Mouse (Mus musculus): Measurements from ENCODE around the gene Gm45716. TPM values are rescaled to one million over a fixed set of nuclear protein-coding genes. Genes with fewer than 3 reads are reported as not detected.
A peak's percentile ranks its signal among the peaks of the same experiment; 100 is the strongest.
"Not testable (repeated sequence)": the region's sequence is repeated elsewhere in the genome, so short reads cannot be mapped to it uniquely, and the experiment has no call there.

Gene Gm45716
- total RNA-seq, 2 experiments from 2014 or later = 26.6 to 30.4 TPM

DNA sequence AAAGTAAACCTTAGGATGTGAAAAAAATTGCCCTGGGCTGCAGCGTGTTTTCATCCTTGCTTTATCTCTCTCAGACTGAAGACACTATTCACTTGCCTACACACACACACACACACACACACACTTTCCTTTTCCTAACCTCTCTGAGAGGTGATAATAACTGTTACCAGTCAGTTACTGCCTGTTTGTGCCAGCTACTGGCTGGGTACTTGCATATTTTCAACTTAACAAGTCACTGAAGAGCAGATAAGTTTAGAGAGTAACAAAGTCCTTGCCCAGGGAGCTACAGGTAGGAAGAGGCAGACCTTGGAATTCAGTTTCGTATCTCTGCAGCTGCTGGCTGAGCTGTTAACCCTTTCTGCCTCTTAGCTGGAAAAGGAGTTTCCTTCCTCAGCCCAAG is 64.4 kb downstream of the Gm45716 start:
- DNase-seq = peak; percentile 11

DNA sequence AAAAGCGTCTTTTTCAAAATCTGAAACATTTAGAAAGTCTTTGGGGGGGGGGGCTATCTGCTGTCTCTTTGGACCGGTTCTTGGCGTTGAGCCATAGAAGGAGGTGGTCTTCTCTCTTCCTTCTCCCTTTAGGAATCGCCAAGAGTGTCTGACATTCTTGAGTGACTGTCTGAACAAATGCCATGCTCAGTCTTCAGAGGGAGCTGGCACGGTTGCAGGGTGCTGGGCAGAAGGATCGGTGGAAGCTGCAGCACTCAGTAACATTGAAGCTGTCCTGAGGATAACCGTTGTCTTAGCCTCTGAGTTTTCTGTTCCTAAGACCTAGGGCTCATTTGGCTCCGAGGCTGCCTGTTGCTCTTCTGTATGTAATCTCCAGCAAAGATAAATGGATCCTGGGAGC is 64.9 kb downstream of the Gm45716 start:
- DNase-seq = peak; percentile 14

DNA sequence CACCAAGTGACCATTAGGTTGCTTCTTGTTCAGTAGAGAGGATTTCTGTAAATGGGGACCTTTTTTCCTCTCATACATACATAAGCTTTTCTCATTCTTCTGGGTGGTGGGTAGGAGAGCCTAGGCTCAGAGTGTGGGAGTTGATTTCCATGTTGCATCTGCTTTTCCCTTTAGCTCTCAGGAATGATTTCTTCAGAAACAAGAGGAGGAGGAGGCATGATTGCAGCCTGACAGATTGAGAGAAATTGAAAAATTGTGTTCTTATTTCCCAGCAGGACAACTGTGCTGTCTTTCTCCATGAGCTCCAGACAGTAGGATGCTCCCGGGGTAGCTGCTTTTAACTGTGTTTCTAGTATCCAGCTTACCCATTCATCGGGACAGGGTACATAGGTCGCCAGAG is 67.1 kb downstream of the Gm45716 start:
- no peak for DNase-seq

DNA sequence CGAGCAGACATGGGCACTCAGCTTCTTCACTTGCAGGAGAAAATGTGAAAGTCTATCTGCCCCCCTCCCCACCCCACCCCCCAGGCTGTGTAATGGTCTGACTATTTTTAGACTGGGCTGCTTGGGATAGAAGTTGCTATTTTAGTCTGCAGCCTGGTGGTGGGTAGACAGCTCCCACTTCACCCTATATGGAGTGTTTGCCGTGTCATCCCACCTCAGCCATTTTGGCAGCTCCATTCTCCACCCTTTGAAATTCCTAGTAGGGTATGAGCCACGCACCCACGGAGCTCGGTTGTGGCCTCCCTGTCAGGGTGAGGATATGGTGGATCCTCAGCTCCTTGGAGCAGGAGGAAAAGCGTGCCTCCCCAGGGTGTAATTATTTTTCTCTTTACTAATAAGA is 68.2 kb downstream of the Gm45716 start:
- DNase-seq = peak; percentile 66

DNA sequence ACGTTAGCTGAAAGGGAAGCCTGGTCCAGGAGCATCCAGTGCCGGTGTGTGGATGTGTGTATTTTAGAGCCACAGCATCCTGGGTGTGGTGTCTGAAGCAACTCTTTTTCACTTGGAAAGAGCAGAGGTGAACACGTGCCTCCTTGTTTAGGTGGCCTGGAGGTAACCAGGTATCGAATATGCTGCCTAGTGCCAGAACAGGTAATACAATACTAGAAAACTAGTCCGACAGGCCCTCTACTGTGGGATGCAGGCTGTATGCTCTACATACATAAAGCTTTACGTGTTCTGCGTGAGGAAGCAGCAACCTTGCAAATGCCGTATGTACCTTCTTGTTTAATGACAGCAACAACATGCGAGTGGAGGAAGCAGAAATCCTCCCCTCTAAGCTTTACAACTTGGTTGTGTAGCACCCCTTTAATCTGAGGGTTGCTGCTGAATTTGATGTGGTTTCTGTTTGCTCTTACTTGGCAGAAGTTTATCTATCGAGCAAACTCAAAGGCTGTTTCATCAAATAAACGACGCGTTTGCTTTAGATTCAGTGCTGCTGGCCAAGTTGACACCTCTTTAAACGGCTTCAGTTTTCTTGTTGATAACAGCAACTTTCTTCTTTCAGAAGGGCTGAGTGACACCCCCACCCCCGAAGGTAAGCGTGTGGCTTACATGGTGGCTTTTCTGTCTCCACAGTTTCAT is 69.5 kb downstream of the Gm45716 start:
- no peak for DNase-seq

DNA sequence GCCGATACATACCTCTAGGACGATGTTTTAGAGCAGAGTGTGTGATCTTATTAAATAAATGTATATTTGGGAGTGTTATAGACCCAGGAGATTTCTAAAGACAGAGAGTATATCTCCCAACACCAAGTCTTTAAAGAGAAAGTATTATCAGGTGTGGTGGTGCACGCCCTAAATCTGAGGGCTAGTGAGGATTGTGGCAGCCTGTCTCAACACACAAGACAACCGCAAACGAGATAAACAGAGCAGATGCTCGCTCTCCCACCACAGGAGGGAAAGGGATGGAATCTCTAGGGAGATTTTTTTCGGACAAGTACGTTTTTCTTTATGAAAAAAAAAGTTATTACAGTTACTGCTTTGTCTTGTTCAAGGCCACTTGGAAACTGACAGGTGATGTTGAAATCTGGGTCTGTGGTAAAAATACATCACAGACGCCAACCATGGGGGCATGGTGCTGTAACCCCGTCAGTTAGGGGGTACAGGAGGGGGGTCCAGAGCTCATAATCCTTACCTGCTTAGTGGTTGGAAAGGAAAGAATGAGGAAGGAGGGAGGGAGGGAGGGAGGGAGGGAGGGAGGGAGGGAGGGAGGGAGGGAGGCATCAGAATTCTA is 70.9 kb downstream of the Gm45716 start:
- no peak for DNase-seq

DNA sequence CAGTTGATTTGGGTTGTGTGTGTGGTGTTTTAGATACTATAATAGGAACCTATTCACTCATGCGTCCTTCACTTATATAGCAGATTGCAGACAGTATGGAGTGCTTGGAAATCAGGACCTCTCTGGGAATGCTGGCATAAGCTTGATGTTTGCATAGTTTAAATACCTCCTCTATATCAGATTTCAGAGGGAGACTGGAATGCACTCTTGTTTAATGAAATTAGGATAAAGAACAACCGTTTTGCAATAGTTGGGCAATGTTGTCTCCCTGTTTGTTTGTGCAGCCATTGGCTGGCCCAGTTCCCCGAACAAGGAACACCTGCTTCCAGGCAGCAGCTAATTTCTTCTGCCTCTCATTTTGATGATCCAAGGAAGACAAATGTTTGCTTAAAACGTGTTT is 71.6 kb downstream of the Gm45716 start:
- DNase-seq = no peak

DNA sequence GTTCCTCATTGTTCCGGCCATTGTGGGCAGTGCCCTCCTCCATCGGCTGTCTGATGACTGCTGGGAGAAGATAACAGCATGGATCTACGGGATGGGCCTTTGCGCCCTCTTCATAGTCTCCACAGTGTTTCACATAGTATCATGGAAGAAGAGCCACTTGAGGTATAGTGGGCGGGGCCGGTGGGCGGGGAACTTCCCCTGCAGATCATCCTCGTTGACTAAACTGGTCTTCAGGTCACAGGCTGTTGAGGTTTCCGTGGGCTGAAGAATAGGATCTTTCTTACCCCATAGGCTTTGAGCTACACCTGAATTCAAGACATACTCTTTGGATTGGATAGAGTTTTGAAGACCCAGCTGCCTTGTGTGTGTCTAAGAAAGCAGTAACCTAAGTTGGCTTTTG is 72.3 kb downstream of the Gm45716 start:
- no peak for DNase-seq

DNA sequence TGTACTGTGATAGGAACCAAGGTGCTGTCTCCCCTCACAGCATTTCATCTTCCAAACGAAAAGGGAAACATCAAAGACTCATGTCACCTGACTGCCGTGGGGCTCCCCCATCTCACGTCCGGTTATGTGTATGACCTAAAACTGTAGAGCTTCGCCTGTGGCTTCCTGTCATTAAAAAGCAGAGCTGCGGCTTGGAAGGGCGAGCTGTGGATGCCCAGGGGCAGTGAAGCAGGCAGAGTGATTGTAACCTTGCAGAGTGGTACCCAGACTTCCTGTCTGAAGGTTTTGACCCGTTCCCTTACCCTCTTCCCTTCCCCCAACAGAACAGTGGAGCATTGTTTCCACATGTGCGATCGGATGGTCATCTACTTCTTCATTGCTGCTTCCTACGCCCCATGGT is 76.7 kb downstream of the Gm45716 start:
- no peak for DNase-seq

DNA sequence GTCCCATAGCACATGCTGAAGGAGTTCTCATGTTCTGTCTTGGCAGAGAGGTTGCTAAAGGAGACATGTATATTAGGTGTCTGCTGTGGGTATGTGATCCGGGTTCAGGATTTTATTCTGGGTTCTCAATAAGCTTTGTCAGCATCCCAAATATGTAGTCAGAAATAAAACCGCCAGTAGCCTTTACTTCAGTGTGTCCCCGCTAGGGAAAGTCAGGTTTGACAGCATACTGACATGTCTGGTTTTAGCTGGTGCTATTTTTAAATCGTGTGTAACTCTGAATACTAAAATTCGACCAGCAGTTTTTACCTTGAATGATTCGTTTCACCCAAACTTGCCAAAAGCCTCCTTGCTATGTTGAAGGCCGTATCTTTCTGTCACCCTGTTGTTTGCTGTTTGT is 78.1 kb downstream of the Gm45716 start:
- DNase-seq = no peak

DNA sequence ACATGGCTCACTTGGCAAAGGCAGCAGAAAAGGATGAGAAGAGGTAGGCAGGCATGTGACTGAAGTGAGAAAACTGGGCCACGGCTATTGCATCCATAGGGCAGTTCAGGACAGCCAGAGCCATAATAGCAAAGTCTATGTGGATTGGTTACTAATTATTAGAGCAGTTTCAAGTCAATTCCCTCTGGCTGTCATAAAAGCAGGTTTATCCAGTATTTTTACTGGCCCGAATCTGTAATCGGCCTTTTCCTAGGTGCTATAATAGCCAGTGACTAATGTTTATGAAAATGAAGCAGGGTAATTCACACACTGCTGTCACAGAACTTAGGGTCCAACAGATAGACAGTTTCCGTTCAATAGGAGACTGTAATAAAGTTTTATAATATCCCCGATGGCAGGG is 81.5 kb downstream of the Gm45716 start:
- no peak for DNase-seq

DNA sequence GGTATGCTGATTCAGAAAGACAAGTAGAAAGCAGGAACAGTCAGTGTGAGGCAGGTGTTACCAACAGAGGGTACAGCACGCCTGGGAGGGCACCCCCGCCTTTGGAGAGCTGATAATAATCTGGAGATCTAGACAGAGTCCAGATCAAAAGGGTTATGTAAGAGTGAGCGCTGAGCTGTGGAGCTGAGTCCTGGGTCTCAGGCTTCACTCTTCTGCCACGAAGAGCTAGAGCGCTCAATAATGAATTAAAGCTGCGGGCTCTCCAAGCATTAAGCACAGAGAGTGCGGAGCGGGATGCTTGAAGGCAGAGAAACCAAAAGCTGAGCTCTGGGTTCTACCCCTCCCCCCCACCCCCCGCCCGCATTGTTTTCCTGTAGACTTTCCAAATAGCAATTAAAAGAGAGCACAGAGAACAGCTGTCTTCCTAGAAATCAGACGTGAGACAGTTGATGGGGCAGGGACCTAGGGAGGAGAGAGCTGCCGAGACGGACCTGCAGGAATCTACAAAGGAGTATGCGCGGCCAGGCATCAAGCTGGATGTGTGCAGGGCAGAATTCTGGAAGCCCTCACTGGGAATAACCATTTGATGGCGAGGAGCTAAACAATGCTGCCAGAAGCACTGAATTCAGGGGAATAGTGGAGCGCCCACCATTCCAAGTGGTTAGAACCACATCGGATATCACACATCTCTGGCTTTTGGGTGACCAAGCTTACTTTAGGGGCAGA is 82.1 kb downstream of the Gm45716 start:
- no peak for DNase-seq

DNA sequence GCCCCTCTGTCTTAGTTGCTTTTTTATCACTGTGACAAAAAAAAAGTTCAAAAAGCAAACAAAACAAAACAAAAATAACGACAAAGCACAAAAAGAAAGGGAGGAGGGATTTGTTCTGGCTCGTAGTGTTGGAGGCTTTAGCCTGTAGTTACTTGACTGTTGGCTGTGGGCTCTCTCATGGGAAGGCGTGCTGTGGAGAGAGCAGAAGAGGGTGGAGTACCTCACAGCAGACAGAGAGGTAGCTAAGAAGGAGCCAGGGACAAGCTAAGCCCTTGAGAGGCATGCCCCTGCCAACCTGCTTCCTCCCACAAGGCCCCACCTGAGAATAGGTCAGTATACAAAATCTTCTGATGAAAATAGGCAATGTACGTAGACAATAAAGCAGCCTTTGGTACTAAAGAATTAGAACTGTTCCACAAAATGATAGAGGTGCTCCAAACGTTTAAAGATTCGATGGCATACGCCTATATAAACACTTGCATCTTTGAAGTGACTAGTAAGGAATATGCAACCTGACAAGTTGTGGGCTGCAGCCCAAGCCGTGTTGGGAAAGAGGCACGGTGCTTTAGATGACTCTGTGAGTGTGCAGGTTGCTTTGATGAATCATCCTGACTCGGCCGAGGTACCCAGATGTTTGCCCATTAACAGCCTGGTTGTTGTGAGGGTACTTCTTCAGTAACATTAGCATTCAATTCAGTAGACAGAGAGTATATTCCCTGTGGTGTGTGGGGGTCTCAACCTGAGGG is 82.8 kb downstream of the Gm45716 start:
- no peak for DNase-seq

DNA sequence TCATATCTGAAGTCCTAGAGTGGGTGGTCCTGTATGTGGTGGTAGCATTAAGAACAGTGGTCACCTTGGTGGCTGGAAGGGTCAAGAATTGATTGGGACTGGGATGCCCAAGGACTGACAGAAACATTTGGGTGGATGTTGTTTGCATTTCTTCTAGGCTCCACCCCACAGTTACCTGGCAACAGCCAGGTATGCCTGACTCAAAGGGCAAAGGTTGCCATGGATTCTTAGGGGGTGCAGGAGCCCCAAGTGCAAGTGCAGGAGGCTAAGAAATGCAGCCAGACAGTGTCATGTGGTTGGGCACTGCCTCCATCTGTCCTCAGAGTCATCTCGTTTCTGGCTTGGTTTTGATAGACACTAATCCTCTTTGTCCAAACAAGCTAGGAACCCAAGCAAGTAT is 86.7 kb downstream of the Gm45716 start:
- DNase-seq = no peak

DNA sequence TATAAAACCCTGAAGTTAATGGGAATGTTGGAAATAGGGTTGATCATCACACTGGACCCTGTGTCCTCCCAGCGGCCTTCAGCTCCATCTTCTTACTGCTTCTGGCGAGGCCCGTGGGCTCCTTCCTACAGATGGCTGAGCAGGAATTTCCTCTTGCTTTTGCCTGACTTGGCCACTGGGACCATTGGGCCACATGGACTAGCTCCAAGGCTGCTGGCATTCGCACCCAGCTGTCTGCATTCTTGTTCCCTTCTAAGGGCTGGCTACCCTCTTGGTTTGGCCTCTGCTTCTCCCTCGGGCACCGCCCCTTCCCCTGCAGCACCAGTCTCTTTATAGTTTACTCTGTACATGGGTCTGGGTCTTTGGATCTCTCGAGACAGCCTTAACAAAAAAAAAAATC is 88.2 kb downstream of the Gm45716 start:
- DNase-seq = peak; percentile 53

DNA sequence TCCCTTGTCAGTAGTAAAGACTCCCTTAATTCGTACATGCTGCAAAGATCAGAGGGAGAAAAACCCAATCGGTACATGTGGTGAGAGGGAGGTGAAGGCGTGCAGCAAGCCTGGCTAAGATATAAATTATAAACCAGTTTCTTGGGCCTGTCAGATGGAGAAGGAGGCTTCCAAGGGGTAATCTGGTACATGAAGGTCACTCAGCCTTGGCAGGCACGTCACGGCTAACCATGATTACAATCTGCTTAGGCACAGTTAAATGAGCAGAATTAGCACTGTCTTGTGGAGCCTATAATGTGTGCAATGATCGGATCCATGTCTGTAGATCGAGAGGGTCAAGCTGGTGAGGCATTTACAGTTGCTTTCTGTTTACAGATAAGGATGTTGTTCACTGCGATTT is 88.7 kb downstream of the Gm45716 start:
- DNase-seq = no peak

DNA sequence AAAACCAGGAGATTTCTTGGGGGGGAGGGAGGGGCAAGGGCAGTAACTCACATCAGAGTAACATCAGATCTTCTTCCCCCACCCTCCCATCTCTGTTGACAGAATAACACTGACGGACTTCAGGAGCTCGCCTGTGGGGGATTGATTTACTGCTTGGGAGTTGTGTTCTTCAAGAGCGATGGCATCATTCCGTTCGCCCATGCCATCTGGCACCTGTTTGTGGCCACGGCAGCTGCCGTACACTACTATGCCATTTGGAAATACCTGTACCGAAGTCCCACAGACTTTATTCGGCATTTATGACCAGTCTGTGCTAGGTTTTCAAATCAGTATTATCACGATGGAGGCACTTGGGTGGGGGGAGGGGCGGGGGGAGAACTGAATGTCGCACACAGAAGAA is 89.1 kb downstream of the Gm45716 start:
- no peak for DNase-seq

DNA sequence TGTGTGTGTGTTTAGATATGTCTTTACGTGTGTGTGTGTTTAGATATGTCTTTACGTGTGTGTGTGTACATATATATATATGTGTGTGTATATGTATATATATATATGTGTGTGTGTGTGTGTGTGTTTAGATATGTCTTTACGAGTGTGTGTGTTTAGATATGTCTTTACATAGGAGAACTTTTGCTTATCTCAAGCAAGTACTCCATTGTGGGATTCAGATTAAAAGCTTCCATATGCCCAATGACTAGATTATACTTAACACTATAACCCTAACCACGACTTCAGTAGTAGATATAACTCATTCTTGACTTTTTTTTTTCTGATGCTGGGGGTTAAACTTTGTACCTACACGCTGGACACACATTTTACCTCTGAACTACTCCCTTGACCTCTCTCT is 92.6 kb downstream of the Gm45716 start:
- no peak for DNase-seq

DNA sequence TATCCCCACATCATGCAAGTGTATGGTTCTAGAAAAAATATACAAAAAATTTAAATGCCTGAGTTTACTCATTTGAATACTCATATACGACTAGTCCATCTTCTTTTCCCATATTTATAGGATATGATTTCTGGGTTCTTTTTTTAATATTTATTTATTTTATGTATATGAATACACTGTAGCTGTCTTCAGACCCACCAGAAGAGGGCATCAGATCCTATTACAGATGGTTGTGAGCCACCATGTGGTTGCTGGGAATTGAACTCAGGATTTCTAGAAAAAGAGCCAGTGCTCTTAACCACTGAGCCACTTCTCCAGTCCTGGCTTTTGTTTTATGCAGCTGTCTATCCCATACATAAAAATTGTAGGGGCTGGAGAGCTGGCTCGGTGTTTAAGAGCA is 94.5 kb downstream of the Gm45716 start:
- DNase-seq = not testable (repeated sequence)

DNA sequence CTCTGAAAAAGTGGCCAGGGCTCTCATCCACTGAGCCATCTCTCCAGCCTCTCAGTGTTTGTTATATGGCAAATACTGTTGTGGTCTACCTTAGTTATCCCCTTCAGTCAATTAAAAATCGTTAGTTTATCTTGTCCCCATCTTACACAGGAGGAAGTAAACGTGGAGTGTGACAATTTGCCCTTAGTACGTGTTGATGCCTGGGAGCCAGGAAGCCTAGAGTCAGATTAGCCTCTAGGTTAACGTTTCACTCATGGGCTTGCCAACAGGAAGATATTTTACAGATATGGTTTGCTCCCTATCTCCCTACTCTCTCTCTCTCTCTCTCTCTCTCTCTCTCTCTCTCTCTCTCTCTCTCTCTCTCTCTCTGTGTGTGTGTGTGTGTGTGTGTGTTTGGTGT is 95.7 kb downstream of the Gm45716 start:
- DNase-seq = no peak

DNA sequence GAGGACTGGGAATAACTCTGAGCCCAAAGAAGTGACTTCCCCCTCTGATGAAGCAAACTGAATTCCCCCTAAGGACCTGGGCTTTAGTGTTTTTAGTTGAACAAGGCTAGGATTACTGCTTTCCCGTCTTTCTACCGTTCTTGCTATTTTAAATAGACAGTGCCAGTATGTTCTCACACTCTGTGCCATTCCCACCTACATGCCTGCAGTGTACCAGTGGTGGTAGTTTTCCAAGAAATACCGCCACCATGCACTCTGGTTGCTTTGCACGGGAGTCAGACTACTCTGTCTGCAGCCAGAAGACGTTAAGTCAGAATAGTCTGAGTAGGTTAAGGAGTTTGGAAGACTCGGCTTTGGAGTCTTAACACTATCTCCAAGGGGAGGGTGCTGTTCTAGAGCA is 96.1 kb downstream of the Gm45716 start:
- no peak for DNase-seq

DNA sequence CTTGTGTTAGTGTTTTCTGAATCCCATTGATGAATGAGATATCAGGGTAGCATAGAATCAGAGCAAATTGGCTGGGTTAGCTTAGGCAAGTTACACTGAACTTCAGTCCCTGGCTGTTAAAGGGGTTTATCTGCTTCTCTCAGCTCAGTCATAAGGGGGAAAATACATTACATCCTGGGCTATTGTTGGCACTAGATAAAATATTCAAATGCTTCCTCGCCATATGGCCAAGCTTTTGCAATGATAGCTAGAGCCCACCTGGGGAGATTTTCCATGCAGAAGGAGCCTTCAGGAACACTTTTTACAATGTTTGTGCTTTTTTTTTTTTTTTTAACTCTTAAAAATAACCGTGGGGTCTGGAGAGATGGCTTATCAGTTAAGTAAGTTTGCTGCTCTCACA is 96.6 kb downstream of the Gm45716 start:
- no peak for DNase-seq

DNA sequence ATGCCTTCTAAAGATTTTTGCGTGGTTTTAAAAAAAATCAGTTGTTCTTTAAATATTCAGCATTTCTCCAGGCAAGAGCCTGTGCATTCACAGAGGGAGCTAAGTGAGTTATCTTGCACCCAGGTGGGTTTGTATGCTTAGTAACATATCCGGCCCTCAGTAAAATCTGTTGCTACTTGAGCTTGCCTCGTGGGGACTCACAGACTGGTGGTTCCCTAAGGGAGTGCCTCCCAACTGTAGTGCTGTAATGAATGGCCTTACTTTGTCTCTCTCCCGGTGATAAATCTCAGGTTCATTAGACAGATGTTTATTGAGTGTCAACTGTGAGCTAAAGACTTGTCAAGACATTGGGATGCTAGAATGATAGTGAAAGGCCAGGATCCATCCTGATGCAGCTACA is 97.1 kb downstream of the Gm45716 start:
- no peak for DNase-seq
